Mouse (Mus musculus) olfactory bulb, adult 2 months (tissue): ENCODE data around the gene Ndufaf2. TPM values are rescaled to one million over a fixed set of nuclear protein-coding genes. Genes with fewer than 3 reads are reported as not detected.

Experiments used
- H3K27ac ChIP-seq: fragments of 200-500 bp; 2 replicates; pipeline ENCODE4 v1.5.1; 2012; ENCODE audit warnings: low read depth, low read length; ENCODE audit not compliant: insufficient read depth
- H3K4me1 ChIP-seq: fragments of 200-500 bp; 2 replicates; pipeline ENCODE4 v1.6.1; 2012; ENCODE audit warnings: low read length; ENCODE audit not compliant: control insufficient read depth, insufficient read depth
- H3K4me3 ChIP-seq: fragments of 200-500 bp; 2 replicates; pipeline ENCODE4 v1.5.1; 2012; ENCODE audit warnings: mild to moderate bottlenecking, low read depth, low read length, moderate library complexity; ENCODE audit not compliant: insufficient read depth
- CTCF ChIP-seq: fragments of 200-500 bp; IDR thresholded peaks from 2 replicates; pipeline ENCODE4 v1.5.1; 2012; ENCODE audit warnings: low read depth, mild to moderate bottlenecking, low read length, moderate library complexity; ENCODE audit not compliant: insufficient read depth
- POLR2A ChIP-seq: fragments of 200-500 bp; IDR thresholded peaks from 2 replicates; pipeline ENCODE4 v1.6.1; 2012; ENCODE audit warnings: mild to moderate bottlenecking, low read depth, low read length, moderate library complexity; ENCODE audit not compliant: insufficient read depth
- WGBS: fragments of 180-500 bp; shearing (Covaris S2); methylation state at CpG from one replicate; pipeline ENCODE4 v1.1.7; 2018; 5-methylcytosine and 5-hydroxymethylcytosine counted together
- polyA plus RNA-seq: library from polyadenylated mRNA; stranded (reverse); fragments of >200 nt; gene quantifications from 2 replicates; pipeline ENCODE4 v1.2.4, GENCODE M21; 2012; ENCODE audit warnings: low replicate concordance; ENCODE audit not compliant: missing spikeins, insufficient read depth, insufficient read length

Ndufaf2 gene
- polyA plus RNA-seq, 1 experiment: not detected

DNA sequence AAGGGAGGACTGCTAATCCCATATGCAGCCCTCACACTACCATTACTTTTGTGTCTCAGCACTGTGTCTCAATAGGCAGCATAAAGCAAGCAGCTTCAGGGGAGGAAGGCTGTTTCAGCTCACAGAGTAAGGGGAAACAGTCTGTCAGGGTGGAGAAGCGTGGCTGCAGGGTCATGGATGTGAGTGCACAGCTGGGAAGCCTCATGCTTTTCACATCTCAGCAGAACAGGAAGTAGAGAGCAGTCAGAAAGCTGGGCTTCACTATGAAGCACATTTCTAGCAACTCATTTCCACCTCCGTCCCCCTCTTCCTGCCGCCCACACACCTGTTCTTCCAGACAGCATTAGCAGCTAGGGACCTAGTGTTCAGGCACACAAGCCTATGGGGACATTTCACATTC lies 101.5 kb downstream of the Ndufaf2 start:
- 78% methylated on average over 3 of the region's 3 CpGs for WGBS
- no peaks in the 10 kb centered on the region for H3K4me1 ChIP-seq
- no peak overlapping the region for H3K4me3 ChIP-seq
- H3K27ac ChIP-seq: no peak overlapping the region
- no peak for TF ChIP-seq POLR2A
- TF ChIP-seq CTCF: no peak

- WGBS: 69% methylated on average over 6 of the region's 6 CpGs
- H3K4me1 ChIP-seq: no peaks in the 10 kb centered on the region
- TF ChIP-seq CTCF: no peak
- H3K4me3 ChIP-seq: no peak overlapping the region
- no peak overlapping the region for H3K27ac ChIP-seq
Observed at GRCm38 (mm10) chr13:108047364-108047763, 111.1 kb downstream of the Ndufaf2 start.

- Histone ChIP-seq H3K4me3 (no peak overlapping the region), H3K27ac (no peak overlapping the region), H3K4me1 (no peaks in the 10 kb centered on the region)
- WGBS: 57% methylated on average over 6 of the region's 6 CpGs
- TF ChIP-seq POLR2A (no peak), CTCF (no peak)
Observed at GRCm38 (mm10) chr13:108046891-108047290, 111.5 kb downstream of the Ndufaf2 start.

GRCm38 (mm10) chr13:108046071-108046470 lies 112.4 kb downstream of the Ndufaf2 start:
- TF ChIP-seq POLR2A (no peak), CTCF (no peak)
- WGBS: 96% methylated on average over 3 of the region's 3 CpGs
- Histone ChIP-seq H3K4me1 (no peaks in the 10 kb centered on the region), H3K27ac (no peak overlapping the region), H3K4me3 (no peak overlapping the region)

DNA sequence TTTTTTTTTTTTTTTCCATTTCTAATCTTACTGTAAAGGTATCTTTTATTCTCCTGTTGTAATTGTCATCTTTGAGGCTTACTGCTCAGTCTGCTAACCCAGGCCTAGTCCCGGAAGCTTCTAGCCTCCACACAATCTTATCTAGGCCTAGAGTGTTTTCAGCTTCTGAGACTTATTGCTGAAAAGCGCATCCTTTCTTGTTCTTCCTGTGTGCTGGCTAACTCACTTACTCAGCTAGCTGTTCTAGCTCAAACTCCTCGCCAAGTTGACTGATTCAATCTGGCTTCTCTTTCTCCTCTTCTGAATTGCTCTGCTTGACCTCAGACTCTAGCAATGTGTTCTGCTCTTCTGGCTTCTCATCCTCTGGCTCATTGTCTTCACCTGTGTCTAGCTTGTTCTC lies 112.8 kb downstream of the Ndufaf2 start:
- H3K4me3 ChIP-seq: no peak overlapping the region
- TF ChIP-seq POLR2A (no peak), CTCF (no peak)
- H3K4me1 ChIP-seq: peaks cover 3% of the 10 kb centered on the region
- WGBS: 94% methylated on average over 3 of the region's 3 CpGs
- H3K27ac ChIP-seq: no peak overlapping the region

DNA sequence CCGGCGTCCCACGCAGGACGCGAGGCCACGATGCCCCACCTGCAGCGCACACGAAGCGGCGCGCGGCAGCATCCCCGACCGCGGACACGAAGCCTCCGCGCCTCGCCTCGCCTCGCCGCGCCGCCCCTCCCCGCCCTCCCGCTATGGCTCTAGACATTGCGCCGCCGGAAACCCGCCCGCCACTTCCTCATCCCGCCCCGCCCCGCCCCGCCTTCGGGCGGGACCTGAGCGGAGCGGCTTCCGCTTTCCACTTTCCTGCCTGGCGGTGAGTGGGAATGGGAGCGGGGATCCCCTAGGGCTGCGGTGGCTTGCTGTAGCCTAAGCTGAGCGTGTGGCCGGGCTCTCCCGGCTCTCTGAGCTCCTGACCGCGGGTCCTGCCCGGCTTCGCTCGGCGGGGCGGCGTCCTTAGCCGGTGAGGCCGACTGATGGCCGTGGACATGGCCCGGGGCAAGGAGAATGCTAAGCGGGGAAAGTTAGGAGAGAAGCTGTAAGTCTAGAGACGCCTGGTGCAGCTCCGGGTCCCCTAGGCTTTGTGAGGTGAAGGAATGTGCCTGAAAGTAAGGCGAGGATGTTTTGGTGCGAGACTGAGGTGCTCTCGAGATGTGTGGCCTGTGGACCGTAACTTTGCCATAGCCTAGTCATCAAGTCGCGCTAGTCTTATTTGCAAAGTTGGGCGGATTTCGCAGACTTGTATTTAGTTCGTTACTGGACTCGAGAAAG lies 114.0 kb downstream of the Ndufaf2 start, which contains the start of gene Smim15:
Gene Smim15, plus strand, starts transcription at position 225 of the 720 bp plus-strand sequence.
- peak within 1 kb of the TSS; percentile 67 for H3K27ac ChIP-seq
- WGBS: under 1% methylated on average over 71 of the region's 71 CpGs
- peak within 1 kb of the TSS; percentile 85 for H3K4me3 ChIP-seq
- peaks cover 3% of the 10 kb centered on the region for H3K4me1 ChIP-seq
- 0 out of 2 replicates have a peak, but pooled peaks have one; percentile 18 for TF ChIP-seq CTCF
- TF ChIP-seq POLR2A: peak; percentile 82

DNA sequence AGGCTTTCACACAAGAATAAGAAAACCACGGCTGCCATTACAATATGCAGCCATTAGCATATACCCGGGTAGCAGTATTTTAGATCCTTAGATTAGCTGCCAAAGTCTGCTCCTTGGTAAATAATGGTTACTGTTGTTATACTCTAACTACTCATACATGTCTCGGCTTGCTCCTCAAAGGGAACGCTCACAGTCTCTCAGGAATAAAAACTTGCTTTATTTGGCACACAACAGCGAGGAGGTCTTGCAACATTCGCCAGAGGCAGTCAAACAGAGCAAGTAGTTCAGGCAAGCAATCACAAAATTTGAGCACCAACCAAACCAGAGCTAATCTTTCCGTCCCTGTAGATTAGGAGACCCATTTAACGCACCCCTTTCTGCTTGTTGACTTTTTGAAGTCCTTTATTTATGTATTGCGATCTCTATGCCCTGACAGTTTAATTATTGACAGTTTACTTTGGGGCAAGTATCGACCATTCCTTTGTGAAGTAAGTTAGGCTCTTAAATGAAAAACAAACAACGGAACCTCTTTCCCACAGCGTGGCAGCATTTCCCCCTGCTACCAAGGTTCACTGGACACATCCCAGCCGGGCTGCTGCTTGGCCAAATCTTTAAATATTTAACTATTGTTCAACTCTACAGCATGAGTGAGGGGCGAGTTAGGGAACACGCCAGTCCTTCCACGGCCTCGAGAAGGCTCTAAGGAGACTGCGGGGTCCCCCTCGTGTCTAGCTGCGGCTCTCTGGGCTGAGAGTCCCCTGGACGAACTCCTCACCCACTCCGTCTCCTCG lies 114.8 kb downstream of the Ndufaf2 start:
- H3K4me1 ChIP-seq: peaks cover 3% of the 10 kb centered on the region
- TF ChIP-seq POLR2A (no peak), CTCF (no peak)
- peak overlapping the region; percentile 67 for H3K27ac ChIP-seq
- H3K4me3 ChIP-seq: peak overlapping the region; percentile 85
- under 1% methylated on average over 23 of the region's 23 CpGs for WGBS

DNA sequence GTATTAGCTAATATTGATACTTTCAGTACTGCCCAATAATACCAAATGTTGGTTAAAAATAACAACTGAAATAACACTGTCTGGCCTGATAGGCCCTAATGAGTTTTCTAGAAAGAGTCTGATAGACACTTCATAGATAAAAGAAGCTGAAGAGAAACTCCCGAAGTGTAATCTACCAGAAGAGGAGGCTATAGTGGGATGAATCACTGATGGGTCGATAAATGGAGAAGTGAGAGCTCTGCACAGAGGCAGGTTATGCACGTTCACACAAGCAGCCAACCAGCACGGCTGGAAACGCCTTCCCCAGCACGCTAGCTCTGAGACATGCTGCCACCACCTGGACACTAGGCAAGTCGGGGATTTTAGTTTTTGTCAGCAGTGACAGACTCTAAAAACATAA lies 117.1 kb downstream of the Ndufaf2 start:
- Histone ChIP-seq H3K4me1 (peaks cover 3% of the 10 kb centered on the region), H3K27ac (no peak overlapping the region), H3K4me3 (no peak overlapping the region)
- TF ChIP-seq CTCF (no peak), POLR2A (no peak)
- 8% methylated on average over 7 of the region's 7 CpGs for WGBS

- Histone ChIP-seq H3K4me1 (peaks cover 3% of the 10 kb centered on the region), H3K4me3 (no peak overlapping the region), H3K27ac (no peak overlapping the region)
- WGBS: 88% methylated on average over 3 of the region's 3 CpGs
- TF ChIP-seq POLR2A (no peak), CTCF (no peak)
Observed at GRCm38 (mm10) chr13:108040451-108040850, 118.0 kb downstream of the Ndufaf2 start.
